Comparison of ENCODE assay signal across 13 mouse cellular contexts in the genomic region with DNA sequence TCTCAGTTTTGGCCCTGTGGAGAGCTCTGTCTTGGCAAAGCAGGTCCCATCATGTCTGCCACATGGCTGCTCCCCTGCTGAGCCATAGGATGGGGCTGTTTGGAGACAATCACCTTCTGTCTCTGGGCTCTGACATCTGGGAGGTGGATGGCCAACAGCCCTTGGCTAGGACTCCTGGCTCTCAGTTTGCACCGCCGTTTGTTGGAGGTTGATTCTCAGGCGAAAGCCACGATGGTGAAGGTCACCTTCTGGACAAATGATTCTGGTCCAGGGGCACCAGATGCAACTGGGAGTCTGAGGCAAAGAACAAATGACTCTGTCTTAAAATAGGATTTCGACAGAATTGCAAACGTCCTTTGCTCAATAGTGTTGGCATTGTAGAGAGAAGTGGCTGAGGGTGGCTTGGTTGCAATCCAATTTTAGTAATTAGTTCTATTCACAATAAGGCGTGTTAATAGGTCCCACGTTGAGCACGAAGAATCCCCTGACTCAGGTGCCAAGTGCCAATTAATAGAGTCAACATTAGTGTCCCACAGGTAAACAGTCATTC. TPM values are rescaled to one million over a fixed set of nuclear protein-coding genes. Genes with fewer than 3 reads are reported as not detected.
DNase-seq lines count a peak whose midpoint lies in the region; ATAC-seq lines count a peak whose summit lies in the region.
"Had no signal": no experiment of that assay in that cellular context is flagged by ENCODE, and none has a peak within 500 bp of the region (broad histone marks: within the 10 kb centered on the region; RNA-seq: fewer than 3 reads in every experiment).

No protein-coding gene starts in this region.

- H3K4me2 ChIP-seq in embryonic facial prominence, embryonic 14.5 days (ENCODE audit: low read depth, low read length), result no peak overlapping the region
- no peak overlapping the region for H3K4me2 ChIP-seq in midbrain, embryonic 11.5 days
- no peak overlapping the region for H3K4me2 ChIP-seq in forebrain, embryonic 16.5 days (ENCODE audit: low read length)

- no peak overlapping the region for H3K27ac ChIP-seq in embryonic facial prominence, embryonic 14.5 days (replicated peaks; ENCODE audit: low read depth, low read length)
- no peak overlapping the region for H3K27ac ChIP-seq in embryonic facial prominence, embryonic 10.5 days (replicated peaks)
- H3K27ac ChIP-seq in midbrain, embryonic 10.5 days (replicated peaks), result peak overlapping the region; percentile 15; the same call in 1 of the 2 replicates
- no peak overlapping the region for H3K27ac ChIP-seq in midbrain, embryonic 11.5 days (ENCODE audit: low read depth, low read length)
- 0 out of 2 replicates have a peak overlapping the region, but pooled peaks have one; percentile 28 for H3K27ac ChIP-seq in forebrain, embryonic 16.5 days (ENCODE audit: low read length)

- H3K27me3 ChIP-seq in embryonic facial prominence, embryonic 14.5 days (replicated peaks; ENCODE audit: control insufficient read depth, insufficient read depth, low read length), result no peaks in the 10 kb centered on the region
- H3K27me3 ChIP-seq in embryonic facial prominence, embryonic 10.5 days (replicated peaks; ENCODE audit: low read depth, poor library complexity, severe bottlenecking), result no peaks in the 10 kb centered on the region
- no peaks in the 10 kb centered on the region for H3K27me3 ChIP-seq in midbrain, embryonic 10.5 days (ENCODE audit: low read depth, poor library complexity, severe bottlenecking)
- no peaks in the 10 kb centered on the region for H3K27me3 ChIP-seq in midbrain, embryonic 11.5 days (ENCODE audit: control insufficient read depth, insufficient read depth, low read length)
- H3K27me3 ChIP-seq in forebrain, embryonic 16.5 days (replicated peaks; ENCODE audit: control insufficient read depth, insufficient read depth, low read length), result no peaks in the 10 kb centered on the region

- no peaks in the 10 kb centered on the region for H3K9me3 ChIP-seq in embryonic facial prominence, embryonic 14.5 days (ENCODE audit: control insufficient read depth, low read length)
- H3K9me3 ChIP-seq in embryonic facial prominence, embryonic 10.5 days, result no peaks in the 10 kb centered on the region
- no peaks in the 10 kb centered on the region for H3K9me3 ChIP-seq in midbrain, embryonic 10.5 days (replicated peaks)
- H3K9me3 ChIP-seq in midbrain, embryonic 11.5 days (ENCODE audit: control insufficient read depth, low read length), result no peaks in the 10 kb centered on the region
- no peaks in the 10 kb centered on the region for H3K9me3 ChIP-seq in forebrain, embryonic 16.5 days (ENCODE audit: control insufficient read depth, low read length)

- H3K9ac ChIP-seq in embryonic facial prominence, embryonic 14.5 days (ENCODE audit: low read depth, low read length), result no peak overlapping the region
- no peak overlapping the region for H3K9ac ChIP-seq in midbrain, embryonic 11.5 days (ENCODE audit: low read length)
- no peak overlapping the region for H3K9ac ChIP-seq in forebrain, embryonic 16.5 days (replicated peaks; ENCODE audit: low read depth, low read length)

- H3K4me3 ChIP-seq in embryonic facial prominence, embryonic 14.5 days (ENCODE audit: low read depth, low read length), result no peak overlapping the region
- no peak overlapping the region for H3K4me3 ChIP-seq in embryonic facial prominence, embryonic 10.5 days
- H3K4me3 ChIP-seq in midbrain, embryonic 10.5 days, result no peak overlapping the region
- no peak overlapping the region for H3K4me3 ChIP-seq in midbrain, embryonic 11.5 days (ENCODE audit: low read depth, low read length)
- H3K4me3 ChIP-seq in forebrain, embryonic 16.5 days (replicated peaks; ENCODE audit: low read length), result no peak overlapping the region
- H3K4me3 ChIP-seq: myocyte had no signal

- peak; percentile 44 for ATAC-seq in embryonic facial prominence, embryonic 14.5 days (ENCODE audit: low read depth)
- no peak for ATAC-seq in midbrain, embryonic 11.5 days (ENCODE audit: low FRiP score)
- peak; percentile 84 for ATAC-seq in forebrain, embryonic 16.5 days
- ATAC-seq in megakaryocyte, adult 5-6 weeks (ENCODE audit: poor library complexity, severe bottlenecking), result peak; percentile 62
- ATAC-seq: Patski had no signal

- DNase-seq in embryonic facial prominence, embryonic 14.5 days (ENCODE audit: low spot score), result peak; percentile 20
- DNase-seq in embryonic facial prominence, embryonic 10.5 days (ENCODE audit: low spot score), result no peak
- no peak for DNase-seq in midbrain, embryonic 10.5 days (ENCODE audit: low spot score)
- no peak for DNase-seq in midbrain, embryonic 11.5 days (ENCODE audit: low spot score, missing footprints)
- no peak for DNase-seq in embryo, embryonic 11 days
- no peak for DNase-seq in kidney, postnatal 36 days
- DNase-seq: kidney, postnatal 10 days; lung, adult 2 months; thymus, postnatal 4 days had no signal

- WGBS in embryonic facial prominence, embryonic 14.5 days, result 80% methylated on average over 9 of the region's 9 CpGs
- WGBS in embryonic facial prominence, embryonic 10.5 days, result 86% methylated on average over 9 of the region's 9 CpGs
- WGBS in midbrain, embryonic 10.5 days, result 88% methylated on average over 9 of the region's 9 CpGs
- 89% methylated on average over 9 of the region's 9 CpGs for WGBS in midbrain, embryonic 11.5 days
- 35% methylated on average over 9 of the region's 9 CpGs for WGBS in forebrain, embryonic 16.5 days

- no peaks in the 10 kb centered on the region for H3K36me3 ChIP-seq in embryonic facial prominence, embryonic 14.5 days (ENCODE audit: control insufficient read depth, insufficient read depth, low read length)
- H3K36me3 ChIP-seq in embryonic facial prominence, embryonic 10.5 days (replicated peaks), result no peaks in the 10 kb centered on the region
- H3K36me3 ChIP-seq in midbrain, embryonic 10.5 days, result no peaks in the 10 kb centered on the region
- H3K36me3 ChIP-seq in midbrain, embryonic 11.5 days (ENCODE audit: control insufficient read depth, insufficient read depth, low read length), result no peaks in the 10 kb centered on the region
- H3K36me3 ChIP-seq in forebrain, embryonic 16.5 days (ENCODE audit: control insufficient read depth, insufficient read depth), result no peaks in the 10 kb centered on the region

- H3K4me1 ChIP-seq in embryonic facial prominence, embryonic 14.5 days (ENCODE audit: control insufficient read depth, insufficient read depth, low read length), result no peaks in the 10 kb centered on the region
- peaks cover 8% of the 10 kb centered on the region for H3K4me1 ChIP-seq in embryonic facial prominence, embryonic 10.5 days
- H3K4me1 ChIP-seq in midbrain, embryonic 10.5 days, result peaks cover 23% of the 10 kb centered on the region
- peaks cover 2% of the 10 kb centered on the region; the same call in 1 of the 2 replicates for H3K4me1 ChIP-seq in midbrain, embryonic 11.5 days (ENCODE audit: control insufficient read depth, insufficient read depth, low read length)
- peaks cover 11% of the 10 kb centered on the region for H3K4me1 ChIP-seq in forebrain, embryonic 16.5 days (replicated peaks; ENCODE audit: control insufficient read depth, insufficient read depth, low read length)

RNA-seq across cellular contexts. Expression of a gene that starts 30.7 kb away (rescaled TPM):
- 6.7 and 7.1 TPM in 2 replicates for polyA plus RNA-seq in embryonic facial prominence, embryonic 14.5 days (2014; fragmentation: Nextera tagmentation; extraction: Ambion mirVana)
- polyA plus RNA-seq in embryonic facial prominence, embryonic 10.5 days (2016; fragmentation: Nextera tagmentation; extraction: Ambion mirVana), result 4.8 and 6.0 TPM in 2 replicates
- 18.6 and 20.2 TPM in 2 replicates for polyA plus RNA-seq in midbrain, embryonic 10.5 days (2016; fragmentation: Nextera tagmentation; extraction: Ambion mirVana)
- 22.6 and 25.6 TPM in 2 replicates for polyA plus RNA-seq in midbrain, embryonic 11.5 days (2014; fragmentation: Nextera tagmentation; extraction: Ambion mirVana)
- polyA plus RNA-seq in forebrain, embryonic 16.5 days (2015; fragmentation: Nextera tagmentation; extraction: Ambion mirVana), result 11.3 and 14.4 TPM in 2 replicates
- total RNA-seq in megakaryocyte, adult 5-6 weeks (2015), result 507 and 516 TPM in 2 replicates
- 307 and 321 TPM in 2 replicates for total RNA-seq in megakaryocyte, adult 5-6 weeks (2017)

Comparison
In these comparisons a context has a peak if more than half of its experiments do, and no peak if none do; other contexts are left out.
1. H3K27ac ChIP-seq: peak in midbrain, embryonic 10.5 days (single experiment) and forebrain, embryonic 16.5 days (single experiment); none in embryonic facial prominence, embryonic 14.5 days (single experiment), embryonic facial prominence, embryonic 10.5 days (single experiment) and midbrain, embryonic 11.5 days (single experiment).